Mouse (Mus musculus) brain, embryonic 14.5 days (tissue): ENCODE measurements around the gene Mkln1.

Experiments used
- CTCF ChIP-seq: fragments of 200-500 bp; IDR thresholded peaks from 2 replicates; pipeline ENCODE4 v1.5.1; 2012; ENCODE audit warnings: inconsistent platforms, mild to moderate bottlenecking, moderate library complexity, borderline replicate concordance; ENCODE audit not compliant: insufficient read depth, insufficient read length; ENCODE audit errors: extremely low read depth
- POLR2A ChIP-seq: fragments of 200-500 bp; IDR thresholded peaks from 2 replicates; pipeline ENCODE4 v1.6.1; 2012; ENCODE audit warnings: mild to moderate bottlenecking, inconsistent platforms, borderline replicate concordance; ENCODE audit not compliant: poor library complexity, insufficient read depth, insufficient read length, severe bottlenecking; ENCODE audit errors: extremely low read depth

DNA sequence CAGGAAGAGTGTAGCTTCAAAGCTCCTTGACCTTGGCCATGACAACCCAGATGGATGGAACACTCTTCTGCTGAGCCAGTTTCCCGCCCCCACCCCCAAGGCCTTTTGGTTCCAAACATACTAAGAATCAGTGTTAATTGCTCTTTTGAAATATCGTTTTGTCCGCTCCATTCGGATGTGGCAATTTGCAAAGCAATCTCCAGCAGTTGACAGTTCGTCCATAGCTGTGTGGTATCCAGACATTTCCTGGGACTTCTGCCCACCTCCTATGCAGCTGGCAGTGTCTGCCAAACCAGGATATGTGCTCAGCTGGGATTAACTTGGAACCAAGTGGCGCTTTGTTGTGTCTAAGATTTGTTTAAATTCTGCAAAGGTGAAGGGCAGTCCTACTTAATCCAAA, 8.8 kb upstream of the Mkln1 start:
- TF ChIP-seq CTCF = no peak
- no peak for TF ChIP-seq POLR2A
